Mouse (Mus musculus): ENCODE measurements around the gene Osbpl7. TPM values are rescaled to one million over a fixed set of nuclear protein-coding genes. Genes with fewer than 3 reads are reported as not detected.

The Osbpl7 gene
- total RNA-seq (2023) = 10 to 100 TPM; 33.4 to 33.5 TPM

GRCm38 (mm10) chr11:97050216-97050943 lies at the start of gene Osbpl7:
TSS of gene Osbpl7 (plus strand) at chr11:97050628.

GRCm38 (mm10) chr11:97013121-97013670 lies 37.2 kb upstream of the Osbpl7 start, which contains the start of gene Sp6:
TSS of gene Sp6 (plus strand) at chr11:97013394.

GRCm38 (mm10) chr11:97029686-97030417 lies 20.6 kb upstream of the Osbpl7 start, which contains the start of gene Scrn2:
TSS of gene Scrn2 (plus strand) at chr11:97029938.

GRCm38 (mm10) chr11:97041022-97041899 lies 9.2 kb upstream of the Osbpl7 start, which contains the start of the genes Lrrc46 and Mrpl10:
TSS of gene Lrrc46 (minus strand) at chr11:97041407.
TSS of gene Mrpl10 (plus strand) at chr11:97041560.

GRCm38 (mm10) chr11:97114671-97115601 lies 64.5 kb downstream of the Osbpl7 start, which contains the start of gene Tbx21:
TSS of gene Tbx21 (minus strand) at chr11:97115331.

Other genes starting within 250 kb of the Osbpl7 start
- 10 to 100 TPM; 50.3 to 56.3 TPM for gene Nfe2l1, start 220.7 kb upstream of the Osbpl7 start, total RNA-seq (2023)
- not detected for gene Copz2, start 200.8 kb upstream of the Osbpl7 start, total RNA-seq (2023)
- 10 to 100 TPM; 56.6 to 59.2 TPM for gene Cdk5rap3, start 134.1 kb upstream of the Osbpl7 start, total RNA-seq (2023)
- not detected for gene Prr15l, start 122.5 kb upstream of the Osbpl7 start, total RNA-seq (2023)
- 10 to 100 TPM; 17.9 to 23.9 TPM for gene Pnpo, start 106.6 kb upstream of the Osbpl7 start, total RNA-seq (2023)
- gene Sp2, start 67.7 kb upstream of the Osbpl7 start, total RNA-seq (2023) = 10 to 100 TPM; 47.1 to 50.9 TPM
- 1 to 10 TPM; 3.9 TPM for gene Sp6, start 37.2 kb upstream of the Osbpl7 start, total RNA-seq (2023)
- gene Scrn2, start 20.7 kb upstream of the Osbpl7 start, total RNA-seq (2023) = 1 to 10 TPM; 3.7 to 4.2 TPM
- gene Lrrc46, start 9.2 kb upstream of the Osbpl7 start, total RNA-seq (2023) = not detected
- gene Mrpl10, start 9.1 kb upstream of the Osbpl7 start, total RNA-seq (2023) = 10 to 100 TPM; 46.7 to 48.3 TPM
- gene Tbx21, start 64.7 kb downstream of the Osbpl7 start, total RNA-seq (2023) = 10 to 100 TPM; 14.3 to 20.3 TPM
- 1 to 10 TPM; 1.9 to 3.6 TPM for gene Tbkbp1, start 100.9 kb downstream of the Osbpl7 start, total RNA-seq (2023)
- 100 to 1,000 TPM; 165 to 185 TPM for gene Kpnb1, start 137.3 kb downstream of the Osbpl7 start, total RNA-seq (2023)
- gene Npepps, start 230.0 kb downstream of the Osbpl7 start, total RNA-seq (2023) = 10 to 100 TPM; 72.0 to 77.0 TPM

All from T-cell, adult 66 days (primary cell).